Mouse (Mus musculus) embryonic facial prominence, embryonic 11.5 days (tissue): ENCODE measurements around the gene Cdkn2aip. TPM values are rescaled to one million over a fixed set of nuclear protein-coding genes. Genes with fewer than 3 reads are reported as not detected.
A peak's percentile ranks its signal among the peaks of the same experiment; 100 is the strongest.

Experiments
- ATAC-seq: fragments of 200-750 bp; cut with Nextera tagmentation; replicated peaks from 2 replicates; pipeline ENCODE4 v1.8.0; 2017; ENCODE audit warnings: low read depth; ENCODE audit not compliant: insufficient number of reproducible peaks, low FRiP score, low TSS enrichment
- DNase-seq: peaks from one replicate; pipeline ENCODE4 v3.0.0-alpha.2; 2015; ENCODE audit warnings: low spot score
- H3K27ac ChIP-seq: fragments of 300-500 bp; sonication (generic); replicated peaks from 2 replicates; pipeline ENCODE4 v1.5.1; 2014; ENCODE audit warnings: mild to moderate bottlenecking, low read depth, low read length, control low read depth
- H3K27me3 ChIP-seq: fragments of 300-500 bp; sonication (generic); 2 replicates; pipeline ENCODE4 v1.6.1; 2014; ENCODE audit warnings: mild to moderate bottlenecking, low read length, moderate library complexity, mixed read lengths; ENCODE audit not compliant: control insufficient read depth, insufficient read depth
- H3K36me3 ChIP-seq: fragments of 300-500 bp; sonication (generic); replicated peaks from 2 replicates; pipeline ENCODE4 v1.6.1; 2014; ENCODE audit warnings: low read depth, mild to moderate bottlenecking, low read length, moderate library complexity, mixed read lengths; ENCODE audit not compliant: control insufficient read depth, insufficient read depth
- H3K4me1 ChIP-seq: fragments of 300-500 bp; sonication (generic); 2 replicates; pipeline ENCODE4 v1.6.1; 2014; ENCODE audit warnings: low read length, mixed read lengths; ENCODE audit not compliant: control insufficient read depth, insufficient read depth
- H3K4me2 ChIP-seq: fragments of 300-500 bp; sonication (generic); 2 replicates; pipeline ENCODE4 v1.6.1; 2014; ENCODE audit warnings: low read depth, mild to moderate bottlenecking, control low read depth, low read length, moderate library complexity
- H3K4me3 ChIP-seq: fragments of 300-500 bp; sonication (generic); 2 replicates; pipeline ENCODE4 v1.5.1; 2014; ENCODE audit warnings: low read depth, low read length, control low read depth
- H3K9ac ChIP-seq: fragments of 300-500 bp; sonication (generic); replicated peaks from 2 replicates; pipeline ENCODE4 v1.6.1; 2014; ENCODE audit warnings: mild to moderate bottlenecking, control low read depth, low read length
- H3K9me3 ChIP-seq: fragments of 300-500 bp; sonication (generic); replicated peaks from 2 replicates; pipeline ENCODE4 v1.6.1; 2016; ENCODE audit warnings: mild to moderate bottlenecking, low read length, inconsistent platforms, mixed read lengths; ENCODE audit not compliant: control insufficient read depth
- WGBS: fragments of 180-500 bp; shearing (Covaris S2); extraction: QIAGEN DNeasy Blood & Tissue Kit; methylation state at CpG from one replicate; pipeline ENCODE4 v1.1.7; 2014; 5-methylcytosine and 5-hydroxymethylcytosine counted together
- polyA plus RNA-seq: library from polyadenylated mRNA; unstranded; fragments of >200 nt; fragmentation: Nextera tagmentation; extraction: Ambion mirVana; gene quantifications from 2 replicates; pipeline ENCODE4 v1.2.1, GENCODE M21; 2014

Gene Cdkn2aip
- polyA plus RNA-seq, 1 experiment from 2014 or later = 38.6 TPM

- H3K4me1 ChIP-seq = no peaks in the 10 kb centered on the region
- DNase-seq (peak; percentile 26), ATAC-seq (no peak)
- no peaks in the 10 kb centered on the region for H3K27me3 ChIP-seq
- no peak overlapping the region for H3K4me2 ChIP-seq
- no peak overlapping the region for H3K9ac ChIP-seq
- 23% methylated on average over 6 of the region's 6 CpGs for WGBS
- no peak overlapping the region for H3K4me3 ChIP-seq
- no peaks in the 10 kb centered on the region for H3K36me3 ChIP-seq
- H3K27ac ChIP-seq = no peak overlapping the region
- H3K9me3 ChIP-seq = no peaks in the 10 kb centered on the region
These were observed 32.1 kb upstream of the Cdkn2aip start for GRCm38 (mm10) chr8:47745848-47746247.

GRCm38 (mm10) chr8:47744803-47745202 is 31.1 kb upstream of the Cdkn2aip start:
- Histone ChIP-seq H3K9me3 (no peaks in the 10 kb centered on the region), H3K27me3 (no peaks in the 10 kb centered on the region), H3K4me2 (no peak overlapping the region), H3K36me3 (no peaks in the 10 kb centered on the region), H3K9ac (no peak overlapping the region), H3K4me3 (no peak overlapping the region), H3K4me1 (no peaks in the 10 kb centered on the region), H3K27ac (no peak overlapping the region)
- DNase-seq (no peak), ATAC-seq (no peak)
- WGBS = 84% methylated on average over 9 of the region's 9 CpGs

GRCm38 (mm10) chr8:47743419-47743818 is 29.7 kb upstream of the Cdkn2aip start:
- Histone ChIP-seq H3K36me3 (no peaks in the 10 kb centered on the region), H3K9me3 (no peaks in the 10 kb centered on the region), H3K27ac (no peak overlapping the region), H3K4me1 (no peaks in the 10 kb centered on the region), H3K4me2 (no peak overlapping the region; the same call in 1 of the 2 replicates), H3K27me3 (no peaks in the 10 kb centered on the region), H3K9ac (no peak overlapping the region), H3K4me3 (no peak overlapping the region)
- WGBS = 6% methylated on average over 11 of the region's 11 CpGs
- ATAC-seq (0 out of 2 replicates have a peak, but pooled peaks have one; percentile 21), DNase-seq (peak; percentile 92)

GRCm38 (mm10) chr8:47742992-47743391 is 29.3 kb upstream of the Cdkn2aip start:
- WGBS = 22% methylated on average over 8 of the region's 8 CpGs
- Histone ChIP-seq H3K4me2 (no peak overlapping the region; the same call in 1 of the 2 replicates), H3K4me3 (no peak overlapping the region)

GRCm38 (mm10) chr8:47742372-47742771 is 28.6 kb upstream of the Cdkn2aip start:
- Histone ChIP-seq H3K27ac (no peak overlapping the region), H3K9ac (no peak overlapping the region), H3K4me3 (no peak overlapping the region), H3K9me3 (no peaks in the 10 kb centered on the region), H3K27me3 (no peaks in the 10 kb centered on the region), H3K4me1 (no peaks in the 10 kb centered on the region), H3K4me2 (no peak overlapping the region), H3K36me3 (no peaks in the 10 kb centered on the region)
- DNase-seq (no peak), ATAC-seq (no peak)
- WGBS = 77% methylated on average over 7 of the region's 7 CpGs

More at GRCm38 (mm10) chr8:47742992-47743391, 29.3 kb upstream of the Cdkn2aip start:
- ATAC-seq = no peak
- Histone ChIP-seq H3K27me3 (no peaks in the 10 kb centered on the region), H3K27ac (no peak overlapping the region), H3K9me3 (no peaks in the 10 kb centered on the region), H3K4me1 (no peaks in the 10 kb centered on the region), H3K36me3 (no peaks in the 10 kb centered on the region), H3K9ac (no peak overlapping the region)
- no peak for DNase-seq

GRCm38 (mm10) chr8:47737120-47737519 is 23.4 kb upstream of the Cdkn2aip start:
- no peaks in the 10 kb centered on the region for H3K36me3 ChIP-seq
- WGBS = 38% methylated on average over 7 of the region's 7 CpGs
- H3K27me3 ChIP-seq = no peaks in the 10 kb centered on the region
- H3K4me2 ChIP-seq = no peak overlapping the region
- DNase-seq = peak; percentile 62
- no peak overlapping the region for H3K4me3 ChIP-seq
- no peaks in the 10 kb centered on the region for H3K4me1 ChIP-seq
- no peak overlapping the region for H3K9ac ChIP-seq
- H3K27ac ChIP-seq = no peak overlapping the region
- H3K9me3 ChIP-seq = no peaks in the 10 kb centered on the region
- no peak for ATAC-seq

- H3K36me3 ChIP-seq = no peaks in the 10 kb centered on the region
- H3K4me2 ChIP-seq = no peak overlapping the region
- ATAC-seq (no peak), DNase-seq (no peak)
- H3K27me3 ChIP-seq = no peaks in the 10 kb centered on the region
- WGBS = 82% methylated on average over 7 of the region's 7 CpGs
- H3K4me3 ChIP-seq = no peak overlapping the region
- no peak overlapping the region for H3K27ac ChIP-seq
- H3K9me3 ChIP-seq = no peaks in the 10 kb centered on the region
- H3K4me1 ChIP-seq = no peaks in the 10 kb centered on the region
- no peak overlapping the region for H3K9ac ChIP-seq
These were observed 15.6 kb upstream of the Cdkn2aip start for GRCm38 (mm10) chr8:47729324-47729723.

GRCm38 (mm10) chr8:47726945-47727344 is 13.2 kb upstream of the Cdkn2aip start:
- Histone ChIP-seq H3K9ac (no peak overlapping the region), H3K4me1 (no peaks in the 10 kb centered on the region), H3K9me3 (no peaks in the 10 kb centered on the region), H3K27ac (no peak overlapping the region), H3K4me3 (no peak overlapping the region), H3K4me2 (no peak overlapping the region), H3K27me3 (no peaks in the 10 kb centered on the region), H3K36me3 (no peaks in the 10 kb centered on the region)
- DNase-seq (no peak), ATAC-seq (no peak)
- 22% methylated on average over 6 of the region's 6 CpGs for whole genome bisulfite sequencing
